Mouse (Mus musculus) heart, adult 8-10 months (tissue): Measurements from ENCODE around the gene Dis3l2. TPM values are rescaled to one million over a fixed set of nuclear protein-coding genes. Genes with fewer than 3 reads are reported as not detected.

Experiments used
- DNase-seq: peaks from one replicate; pipeline ENCODE4 v3.0.0; 2022; ENCODE audit warnings: low spot score
- total RNA-seq, 4 experiments: library from RNA; stranded (reverse); gene quantifications; 2 replicates each; pipeline ENCODE4 v1.2.4; 2022

Dis3l2 gene
- total RNA-seq, 4 experiments from 2014 or later: 9.5 to 12.4 (median 11.7) TPM

- DNase-seq: peak; percentile 26
Observed at GRCm38 (mm10) chr1:87010629-87011330, 307.2 kb downstream of the Dis3l2 start.

GRCm38 (mm10) chr1:87011718-87012117 is 308.1 kb downstream of the Dis3l2 start:
- DNase-seq: no peak

GRCm38 (mm10) chr1:87012606-87013005 is 309.0 kb downstream of the Dis3l2 start:
- no peak for DNase-seq

GRCm38 (mm10) chr1:87020714-87021113 is 317.1 kb downstream of the Dis3l2 start:
- no peak for DNase-seq

GRCm38 (mm10) chr1:87021584-87021983 is 318.0 kb downstream of the Dis3l2 start:
- DNase-seq: no peak

GRCm38 (mm10) chr1:87023291-87024170 is 319.9 kb downstream of the Dis3l2 start:
- DNase-seq: no peak

GRCm38 (mm10) chr1:87025021-87025420 is 321.4 kb downstream of the Dis3l2 start:
- no peak for DNase-seq

GRCm38 (mm10) chr1:87028786-87029185 is 325.2 kb downstream of the Dis3l2 start:
- peak; percentile 58 for DNase-seq

- no peak for DNase-seq
Observed at GRCm38 (mm10) chr1:87030652-87031051, 327.0 kb downstream of the Dis3l2 start.

GRCm38 (mm10) chr1:87032466-87032865 is 328.9 kb downstream of the Dis3l2 start:
- DNase-seq: no peak

GRCm38 (mm10) chr1:87035532-87036161 is 332.0 kb downstream of the Dis3l2 start:
- DNase-seq: peak; percentile 48

- no peak for DNase-seq
Observed at GRCm38 (mm10) chr1:87036334-87036733, 332.7 kb downstream of the Dis3l2 start.

GRCm38 (mm10) chr1:87038477-87039070 is 335.0 kb downstream of the Dis3l2 start:
- no peak for DNase-seq

- DNase-seq: peak; percentile 66
Observed at GRCm38 (mm10) chr1:87041119-87041518, 337.5 kb downstream of the Dis3l2 start.

- peak; percentile 67 for DNase-seq
Observed at GRCm38 (mm10) chr1:87041814-87042438, 338.3 kb downstream of the Dis3l2 start.

- no peak for DNase-seq
Observed at GRCm38 (mm10) chr1:87050072-87050471, 346.5 kb downstream of the Dis3l2 start.

GRCm38 (mm10) chr1:87050700-87051099 is 347.1 kb downstream of the Dis3l2 start:
- DNase-seq: no peak

GRCm38 (mm10) chr1:87051369-87051768 is 347.8 kb downstream of the Dis3l2 start:
- no peak for DNase-seq

- no peak for DNase-seq
Observed at GRCm38 (mm10) chr1:87057075-87057474, 353.5 kb downstream of the Dis3l2 start.

GRCm38 (mm10) chr1:87059042-87059665 is 355.5 kb downstream of the Dis3l2 start:
- DNase-seq: no peak

- no peak for DNase-seq
Observed at GRCm38 (mm10) chr1:87060913-87061312, 357.3 kb downstream of the Dis3l2 start.
